Mouse (Mus musculus): ENCODE results near the gene Mmgt2. TPM values are rescaled to one million over a fixed set of nuclear protein-coding genes. Genes with fewer than 3 reads are reported as not detected.
A peak's percentile ranks its signal among the peaks of the same experiment; 100 is the strongest.

The Mmgt2 gene
- polyA plus RNA-seq, 1 experiment from 2014 or later = 59.9 TPM

GRCm38 (mm10) chr11:62607170-62607951, 41.1 kb upstream of the Mmgt2 start:
- Histone ChIP-seq H3K9me3 (no peaks in the 10 kb centered on the region), H3K4me1 (replicated peaks) (peaks cover 24% of the 10 kb centered on the region), H3K27ac (peak overlapping the region; percentile 35; the same call in 1 of the 2 replicates), H3K9ac (replicated peaks) (no peak overlapping the region), H3K36me3 (peaks cover 74% of the 10 kb centered on the region), H3K4me3 (replicated peaks) (no peak overlapping the region), H3K4me2 (no peak overlapping the region), H3K27me3 (no peaks in the 10 kb centered on the region)
- no peak for ATAC-seq (ENCODE audit: insufficient number of reproducible peaks, insufficient read depth, low FRiP score, low TSS enrichment, low read depth)
- 74% methylated on average over 10 of the region's 10 CpGs for WGBS

- no peak overlapping the region for H3K9ac ChIP-seq (replicated peaks)
- no peak for ATAC-seq (ENCODE audit: insufficient number of reproducible peaks, insufficient read depth, low FRiP score, low TSS enrichment, low read depth)
- H3K27ac ChIP-seq = no peak overlapping the region
- H3K4me1 ChIP-seq (replicated peaks) = peaks cover 25% of the 10 kb centered on the region
- no peak overlapping the region for H3K4me2 ChIP-seq
- no peak overlapping the region for H3K4me3 ChIP-seq (replicated peaks)
- peaks cover 79% of the 10 kb centered on the region for H3K36me3 ChIP-seq
- WGBS = 96% methylated on average over 1 of the region's 1 CpGs
- H3K9me3 ChIP-seq = no peaks in the 10 kb centered on the region
- no peaks in the 10 kb centered on the region for H3K27me3 ChIP-seq
Measured at GRCm38 (mm10) chr11:62607952-62608201, 40.6 kb upstream of the Mmgt2 start.

GRCm38 (mm10) chr11:62608826-62609675, 39.4 kb upstream of the Mmgt2 start:
- Histone ChIP-seq H3K9ac (replicated peaks) (no peak overlapping the region), H3K36me3 (peaks cover 76% of the 10 kb centered on the region), H3K4me3 (replicated peaks) (no peak overlapping the region), H3K4me2 (no peak overlapping the region), H3K4me1 (replicated peaks) (peaks cover 29% of the 10 kb centered on the region), H3K27me3 (no peaks in the 10 kb centered on the region), H3K9me3 (no peaks in the 10 kb centered on the region), H3K27ac (no peak overlapping the region)
- WGBS = 79% methylated on average over 10 of the region's 10 CpGs
- no peak for ATAC-seq (ENCODE audit: insufficient number of reproducible peaks, insufficient read depth, low FRiP score, low TSS enrichment, low read depth)

GRCm38 (mm10) chr11:62610304-62610703, 38.2 kb upstream of the Mmgt2 start:
- peaks cover 64% of the 10 kb centered on the region for H3K36me3 ChIP-seq
- WGBS = 81% methylated on average over 6 of the region's 6 CpGs
- no peak overlapping the region for H3K9ac ChIP-seq (replicated peaks)
- no peak overlapping the region for H3K4me2 ChIP-seq
- no peak for ATAC-seq (ENCODE audit: insufficient number of reproducible peaks, insufficient read depth, low FRiP score, low TSS enrichment, low read depth)
- H3K4me3 ChIP-seq (replicated peaks) = no peak overlapping the region
- H3K9me3 ChIP-seq = no peaks in the 10 kb centered on the region
- no peak overlapping the region for H3K27ac ChIP-seq
- H3K4me1 ChIP-seq (replicated peaks) = peaks cover 26% of the 10 kb centered on the region
- H3K27me3 ChIP-seq = no peaks in the 10 kb centered on the region

GRCm38 (mm10) chr11:62612604-62613003, 35.9 kb upstream of the Mmgt2 start:
- no peak overlapping the region for H3K4me2 ChIP-seq
- WGBS = 89% methylated on average over 10 of the region's 10 CpGs
- peaks cover 62% of the 10 kb centered on the region for H3K36me3 ChIP-seq
- no peak overlapping the region for H3K4me3 ChIP-seq (replicated peaks)
- ATAC-seq (ENCODE audit: insufficient number of reproducible peaks, insufficient read depth, low FRiP score, low TSS enrichment, low read depth) = no peak
- no peaks in the 10 kb centered on the region for H3K9me3 ChIP-seq
- H3K4me1 ChIP-seq (replicated peaks) = peaks cover 18% of the 10 kb centered on the region
- no peak overlapping the region for H3K27ac ChIP-seq
- H3K27me3 ChIP-seq = no peaks in the 10 kb centered on the region
- no peak overlapping the region for H3K9ac ChIP-seq (replicated peaks)

- Histone ChIP-seq H3K9ac (replicated peaks) (peak overlapping the region; percentile 61), H3K4me3 (replicated peaks) (peak overlapping the region; percentile 6), H3K4me2 (peak overlapping the region; percentile 36), H3K27ac (peak overlapping the region; percentile 77), H3K4me1 (replicated peaks) (peaks cover 18% of the 10 kb centered on the region), H3K9me3 (no peaks in the 10 kb centered on the region), H3K36me3 (peaks cover 61% of the 10 kb centered on the region), H3K27me3 (no peaks in the 10 kb centered on the region)
- WGBS = 17% methylated on average over 19 of the region's 19 CpGs
- peak; percentile 83 for ATAC-seq (ENCODE audit: insufficient number of reproducible peaks, insufficient read depth, low FRiP score, low TSS enrichment, low read depth)
Measured at GRCm38 (mm10) chr11:62613657-62614365, 34.7 kb upstream of the Mmgt2 start.

GRCm38 (mm10) chr11:62614876-62615410, 33.5 kb upstream of the Mmgt2 start:
- H3K36me3 ChIP-seq = peaks cover 62% of the 10 kb centered on the region
- WGBS = 89% methylated on average over 8 of the region's 8 CpGs

GRCm38 (mm10) chr11:62615456-62615855, 33.0 kb upstream of the Mmgt2 start:
- ATAC-seq (ENCODE audit: insufficient number of reproducible peaks, insufficient read depth, low FRiP score, low TSS enrichment, low read depth) = no peak
- no peaks in the 10 kb centered on the region for H3K27me3 ChIP-seq
- no peak overlapping the region for H3K9ac ChIP-seq (replicated peaks)
- no peak overlapping the region for H3K4me3 ChIP-seq (replicated peaks)
- H3K4me1 ChIP-seq (replicated peaks) = peaks cover 18% of the 10 kb centered on the region
- H3K4me2 ChIP-seq = no peak overlapping the region
- H3K36me3 ChIP-seq = peaks cover 61% of the 10 kb centered on the region
- no peak overlapping the region for H3K27ac ChIP-seq
- 83% methylated on average over 4 of the region's 4 CpGs for WGBS
- no peaks in the 10 kb centered on the region for H3K9me3 ChIP-seq

More at GRCm38 (mm10) chr11:62614876-62615410, 33.5 kb upstream of the Mmgt2 start:
- H3K27ac ChIP-seq = peak overlapping the region; percentile 77
- no peaks in the 10 kb centered on the region for H3K27me3 ChIP-seq
- no peaks in the 10 kb centered on the region for H3K9me3 ChIP-seq
- H3K9ac ChIP-seq (replicated peaks) = peak overlapping the region; percentile 44; the same call in 1 of the 2 replicates
- ATAC-seq (ENCODE audit: insufficient number of reproducible peaks, insufficient read depth, low FRiP score, low TSS enrichment, low read depth) = no peak
- no peak overlapping the region for H3K4me2 ChIP-seq
- H3K4me1 ChIP-seq (replicated peaks) = peaks cover 18% of the 10 kb centered on the region
- H3K4me3 ChIP-seq (replicated peaks) = no peak overlapping the region

- WGBS = 95% methylated on average over 8 of the region's 8 CpGs
Measured at GRCm38 (mm10) chr11:62621079-62621478, 27.4 kb upstream of the Mmgt2 start.

GRCm38 (mm10) chr11:62621586-62622283, 26.7 kb upstream of the Mmgt2 start:
- Histone ChIP-seq H3K4me1 (replicated peaks) (peaks cover 37% of the 10 kb centered on the region), H3K27ac (0 out of 2 replicates have a peak overlapping the region, but pooled peaks have one; percentile 35), H3K4me3 (replicated peaks) (no peak overlapping the region), H3K4me2 (no peak overlapping the region), H3K27me3 (no peaks in the 10 kb centered on the region), H3K9me3 (no peaks in the 10 kb centered on the region), H3K9ac (replicated peaks) (no peak overlapping the region), H3K36me3 (peaks cover 35% of the 10 kb centered on the region)
- WGBS = 91% methylated on average over 4 of the region's 4 CpGs
- ATAC-seq (ENCODE audit: insufficient number of reproducible peaks, insufficient read depth, low FRiP score, low TSS enrichment, low read depth) = no peak

More at GRCm38 (mm10) chr11:62621079-62621478, 27.4 kb upstream of the Mmgt2 start:
- no peak for ATAC-seq (ENCODE audit: insufficient number of reproducible peaks, insufficient read depth, low FRiP score, low TSS enrichment, low read depth)
- no peak overlapping the region for H3K9ac ChIP-seq (replicated peaks)
- no peak overlapping the region for H3K27ac ChIP-seq
- H3K27me3 ChIP-seq = no peaks in the 10 kb centered on the region
- H3K9me3 ChIP-seq = no peaks in the 10 kb centered on the region
- H3K4me2 ChIP-seq = no peak overlapping the region
- peaks cover 39% of the 10 kb centered on the region for H3K36me3 ChIP-seq
- no peak overlapping the region for H3K4me3 ChIP-seq (replicated peaks)
- H3K4me1 ChIP-seq (replicated peaks) = peaks cover 37% of the 10 kb centered on the region

All from limb, embryonic 12.5 days (tissue).